Mouse (Mus musculus) bone marrow, adult 2 months (tissue): ENCODE results near the gene Mettl26.

Experiments used
- CTCF ChIP-seq: fragments of 200-500 bp; IDR thresholded peaks from 2 replicates; pipeline ENCODE4 v1.5.1; 2011; ENCODE audit warnings: low read length, control low read depth; ENCODE audit not compliant: control insufficient read depth, insufficient read depth
- POLR2A ChIP-seq: fragments of 200-500 bp; IDR thresholded peaks from 2 replicates; pipeline ENCODE4 v1.6.1; 2011; ENCODE audit warnings: low read depth, mild to moderate bottlenecking, control low read depth, low read length, borderline replicate concordance; ENCODE audit not compliant: control insufficient read depth

DNA sequence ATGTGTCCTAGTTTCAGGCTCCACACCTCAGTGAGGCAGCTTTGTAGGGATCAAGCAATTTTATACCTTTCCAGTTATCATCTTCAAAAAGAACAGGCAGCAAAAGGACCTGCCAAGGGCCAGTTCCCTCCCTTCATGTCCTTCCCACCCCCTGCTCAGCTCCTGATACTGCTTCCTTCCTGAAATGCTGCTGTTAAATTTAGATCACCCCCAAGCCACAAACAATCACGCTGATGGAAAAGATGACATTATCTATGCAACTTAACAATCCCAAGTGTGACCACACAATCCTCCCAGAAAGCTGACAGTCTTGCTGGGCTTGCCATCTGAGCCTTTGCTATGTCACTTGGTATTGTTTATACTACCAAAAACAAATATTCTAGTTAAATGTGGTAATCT, 39.0 kb downstream of the Mettl26 start:
- TF ChIP-seq POLR2A: no peak
- no peak for TF ChIP-seq CTCF
